Mouse (Mus musculus) MEL (cell line): ENCODE data around the gene Kalrn. TPM values are rescaled to one million over a fixed set of nuclear protein-coding genes. Genes with fewer than 3 reads are reported as not detected.

ENCODE experiments used
- DNase-seq: peaks from one replicate; pipeline ENCODE4 v3.0.0; 2011; ENCODE audit warnings: low read depth, low spot score
- H3K27ac ChIP-seq: 2 replicates; pipeline ENCODE4 v1.5.1; 2012; ENCODE audit warnings: low read depth, mild to moderate bottlenecking, control low read depth, low read length, moderate library complexity; ENCODE audit not compliant: control insufficient read depth
- H3K27me3 ChIP-seq, 2 experiments: fragments of 150-350 bp in 1 of 2; sonication (generic) in 1 of 2; 2 replicates each; pipeline ENCODE4 v1.6.1; 2012; ENCODE audit warnings: low read length in 2 of 2, mild to moderate bottlenecking in 2 of 2, improper control_type of control experiment in 1 of 2, moderate library complexity in 1 of 2; ENCODE audit not compliant: insufficient read depth in 2 of 2, control insufficient read depth in 1 of 2
- H3K36me3 ChIP-seq, 2 experiments: 2 replicates each; pipeline ENCODE4 v1.6.1; 2012 to 2014; ENCODE audit warnings: low read length in 2 of 2, improper control_type of control experiment in 1 of 2, inconsistent platforms in 1 of 2, mild to moderate bottlenecking in 1 of 2; ENCODE audit not compliant: insufficient read depth in 2 of 2, control insufficient read depth in 1 of 2
- H3K4me1 ChIP-seq, 2 experiments: fragments of 150-350 bp in 1 of 2; sonication (generic) in 1 of 2; 2 replicates each; pipeline ENCODE4 v1.6.1; 2012; ENCODE audit warnings: low read length in 2 of 2, improper control_type of control experiment in 1 of 2, mild to moderate bottlenecking in 1 of 2; ENCODE audit not compliant: insufficient read depth in 2 of 2, control insufficient read depth in 1 of 2
- H3K4me3 ChIP-seq, 2 experiments: fragments of 150-350 bp in 1 of 2; sonication (generic) in 1 of 2; 2 replicates each; pipeline ENCODE4 v1.5.1; 2012; ENCODE audit warnings: low read depth in 2 of 2, low read length in 2 of 2, mild to moderate bottlenecking in 2 of 2, moderate library complexity in 2 of 2, control low read depth in 1 of 2, improper control_type of control experiment in 1 of 2; ENCODE audit not compliant: control insufficient read depth in 1 of 2, insufficient read depth in 1 of 2
- H3K79me2 ChIP-seq: 2 replicates; pipeline ENCODE4 v1.6.1; 2012; ENCODE audit warnings: mild to moderate bottlenecking, low read length, moderate library complexity; ENCODE audit not compliant: control insufficient read depth, poor library complexity, insufficient read depth
- H3K9ac ChIP-seq: 2 replicates; pipeline ENCODE4 v1.6.1; 2012; ENCODE audit warnings: low read depth, mild to moderate bottlenecking, control low read depth, low read length, moderate library complexity; ENCODE audit not compliant: control insufficient read depth, poor library complexity, severe bottlenecking
- H3K9me3 ChIP-seq: fragments of 150-350 bp; sonication (generic); replicated peaks from 2 replicates; pipeline ENCODE4 v1.6.1; 2012; ENCODE audit warnings: mild to moderate bottlenecking, low read length, improper control_type of control experiment, moderate library complexity; ENCODE audit not compliant: insufficient read depth
- BHLHE40 ChIP-seq: IDR thresholded peaks from 2 replicates; pipeline ENCODE4 v1.6.1; 2012; ENCODE audit warnings: low read depth, mild to moderate bottlenecking, inconsistent platforms, low read length, improper control_type of control experiment, borderline replicate concordance
- CHD1 ChIP-seq: IDR thresholded peaks from 2 replicates; pipeline ENCODE4 v1.6.1; 2012; ENCODE audit warnings: low read depth, mild to moderate bottlenecking, inconsistent platforms, low read length, improper control_type of control experiment
- CHD2 ChIP-seq: IDR thresholded peaks from 2 replicates; pipeline ENCODE4 v1.6.1; 2011; ENCODE audit warnings: low read length, improper control_type of control experiment
- CTCF ChIP-seq, 3 experiments: IDR thresholded peaks in 2 of 3; conservative IDR thresholded peaks in 1 of 3; 2 replicates each; pipeline ENCODE4 v1.5.1; 2011 to 2012; ENCODE audit warnings: low read length in 3 of 3, low read depth in 2 of 3, mild to moderate bottlenecking in 2 of 3, improper control_type of control experiment in 1 of 3, inconsistent platforms in 1 of 3, mixed read lengths in 1 of 3, moderate library complexity in 1 of 3; ENCODE audit not compliant: control insufficient read depth in 1 of 3, insufficient read depth in 1 of 3, poor library complexity in 1 of 3, severe bottlenecking in 1 of 3
- E2F4 ChIP-seq: IDR thresholded peaks from 2 replicates; pipeline ENCODE4 v1.6.1; 2011; ENCODE audit warnings: low read depth, low read length, improper control_type of control experiment, borderline replicate concordance
- ELF1 ChIP-seq: IDR thresholded peaks from 2 replicates; pipeline ENCODE4 v1.6.1; 2014; ENCODE audit warnings: low read depth, mild to moderate bottlenecking, inconsistent platforms, low read length, improper control_type of control experiment, moderate library complexity
- EP300 ChIP-seq, 2 experiments: IDR thresholded peaks; 2 replicates each; pipeline ENCODE4 v1.6.1; 2011; ENCODE audit warnings: improper control_type of control experiment in 2 of 2, low read length in 2 of 2, low read depth in 1 of 2, mild to moderate bottlenecking in 1 of 2
- ETS1 ChIP-seq: IDR thresholded peaks from 2 replicates; pipeline ENCODE4 v1.6.1; 2012; ENCODE audit warnings: low read depth, mild to moderate bottlenecking, inconsistent platforms, low read length, improper control_type of control experiment, moderate library complexity
- GATA1 ChIP-seq: IDR thresholded peaks from 2 replicates; pipeline ENCODE4 v1.6.1; 2011; ENCODE audit warnings: low read depth, low read length, improper control_type of control experiment
- HCFC1 ChIP-seq: IDR thresholded peaks from 2 replicates; pipeline ENCODE4 v1.6.1; 2012; ENCODE audit warnings: low read depth, mild to moderate bottlenecking, inconsistent platforms, low read length, improper control_type of control experiment, moderate library complexity
- JUND ChIP-seq: IDR thresholded peaks from 2 replicates; pipeline ENCODE4 v1.6.1; 2011; ENCODE audit warnings: low read depth, mild to moderate bottlenecking, improper control_type of control experiment, low read length
- KAT2A ChIP-seq: conservative IDR thresholded peaks from 2 replicates; pipeline ENCODE4 v1.6.1; 2012; ENCODE audit warnings: low read depth, low read length, improper control_type of control experiment, inconsistent platforms
- MAFK ChIP-seq: IDR thresholded peaks from 2 replicates; pipeline ENCODE4 v1.6.1; 2011; ENCODE audit warnings: low read depth, mild to moderate bottlenecking, low read length, improper control_type of control experiment, borderline replicate concordance
- MAX ChIP-seq: IDR thresholded peaks from 2 replicates; pipeline ENCODE4 v1.6.1; 2011; ENCODE audit warnings: low read length, improper control_type of control experiment
- MAZ ChIP-seq: IDR thresholded peaks from 2 replicates; pipeline ENCODE4 v1.6.1; 2012; ENCODE audit warnings: low read depth, mild to moderate bottlenecking, inconsistent platforms, low read length, improper control_type of control experiment
- MXI1 ChIP-seq: IDR thresholded peaks from 2 replicates; pipeline ENCODE4 v1.6.1; 2011; ENCODE audit warnings: mild to moderate bottlenecking, low read depth, low read length, improper control_type of control experiment
- MYC ChIP-seq: IDR thresholded peaks from 2 replicates; pipeline ENCODE4 v1.6.1; 2011; ENCODE audit warnings: low read depth, mild to moderate bottlenecking, low read length, improper control_type of control experiment, moderate library complexity
- NELFE ChIP-seq: IDR thresholded peaks from 2 replicates; pipeline ENCODE4 v1.6.1; 2011; ENCODE audit warnings: low read depth, low read length, improper control_type of control experiment
- NRF1 ChIP-seq: IDR thresholded peaks from 2 replicates; pipeline ENCODE4 v1.6.1; 2014; ENCODE audit warnings: low read depth, mild to moderate bottlenecking, inconsistent platforms, low read length, improper control_type of control experiment, moderate library complexity; ENCODE audit not compliant: poor library complexity, insufficient read depth, severe bottlenecking
- POLR2A ChIP-seq, 2 experiments: IDR thresholded peaks; 2 replicates each; pipeline ENCODE4 v1.6.1; 2011 to 2012; ENCODE audit warnings: low read length in 2 of 2, mild to moderate bottlenecking in 2 of 2, control low read depth in 1 of 2, improper control_type of control experiment in 1 of 2, low read depth in 1 of 2, moderate library complexity in 1 of 2; ENCODE audit not compliant: control insufficient read depth in 1 of 2, insufficient read depth in 1 of 2, poor library complexity in 1 of 2
- RAD21 ChIP-seq: IDR thresholded peaks from 2 replicates; pipeline ENCODE4 v1.6.1; 2011; ENCODE audit warnings: mild to moderate bottlenecking, low read depth, low read length, improper control_type of control experiment
- RCOR1 ChIP-seq: IDR thresholded peaks from 2 replicates; pipeline ENCODE4 v1.6.1; 2012; ENCODE audit warnings: low read depth, mild to moderate bottlenecking, inconsistent platforms, low read length, improper control_type of control experiment
- SIN3A ChIP-seq: IDR thresholded peaks from 2 replicates; pipeline ENCODE4 v1.6.1; 2012; ENCODE audit warnings: low read length, improper control_type of control experiment, inconsistent platforms
- TAL1 ChIP-seq: IDR thresholded peaks from 2 replicates; pipeline ENCODE4 v1.6.1; 2012; ENCODE audit warnings: mild to moderate bottlenecking, inconsistent platforms, low read length, moderate library complexity, mixed read lengths
- TBP ChIP-seq: IDR thresholded peaks from 2 replicates; pipeline ENCODE4 v1.8.0; 2011; ENCODE audit warnings: low read depth, low read length, improper control_type of control experiment
- TCF12 ChIP-seq: IDR thresholded peaks from 2 replicates; pipeline ENCODE4 v1.6.1; 2014; ENCODE audit warnings: low read depth, mild to moderate bottlenecking, inconsistent platforms, low read length, improper control_type of control experiment, moderate library complexity
- USF2 ChIP-seq, 2 experiments: IDR thresholded peaks; 2 replicates each; pipeline ENCODE4 v1.6.1; 2011 to 2012; ENCODE audit warnings: improper control_type of control experiment in 2 of 2, low read length in 2 of 2, borderline replicate concordance in 1 of 2, inconsistent platforms in 1 of 2, low read depth in 1 of 2, mild to moderate bottlenecking in 1 of 2; ENCODE audit not compliant: insufficient read depth in 1 of 2
- ZC3H11A ChIP-seq: IDR thresholded peaks from 2 replicates; pipeline ENCODE4 v1.6.1; 2012; ENCODE audit warnings: low read depth, mild to moderate bottlenecking, inconsistent platforms, low read length, improper control_type of control experiment
- ZKSCAN1 ChIP-seq: IDR thresholded peaks from 2 replicates; pipeline ENCODE4 v1.6.1; 2012; ENCODE audit warnings: low read depth, mild to moderate bottlenecking, inconsistent platforms, low read length, improper control_type of control experiment, moderate library complexity
- ZMIZ1 ChIP-seq: IDR thresholded peaks from 2 replicates; pipeline ENCODE4 v1.6.1; 2012; ENCODE audit warnings: low read depth, mild to moderate bottlenecking, inconsistent platforms, low read length, improper control_type of control experiment, moderate library complexity
- polyA plus RNA-seq, 2 experiments: library from polyadenylated mRNA; stranded (reverse) in 1 of 2; unstranded in 1 of 2; fragments of >175 nt in 1 of 2; fragments of >200 nt in 1 of 2; gene quantifications; 2 replicates each; pipeline versions ENCODE4 v1.2.1 to v1.2.4; 2012; ENCODE audit warnings: low replicate concordance in 2 of 2, low read depth in 1 of 2; ENCODE audit not compliant: insufficient read length in 2 of 2, insufficient read depth in 1 of 2, missing spikeins in 1 of 2
- total RNA-seq: library from RNA; depleted of rRNA; stranded (reverse); fragments of 300-350 nt; gene quantifications from 2 replicates; pipeline ENCODE4 v1.2.3, GENCODE M21; 2012

Kalrn gene
- total and polyA plus RNA-seq, 3 experiments = 10.4 to 11.8 TPM; not detected in 1

DNA sequence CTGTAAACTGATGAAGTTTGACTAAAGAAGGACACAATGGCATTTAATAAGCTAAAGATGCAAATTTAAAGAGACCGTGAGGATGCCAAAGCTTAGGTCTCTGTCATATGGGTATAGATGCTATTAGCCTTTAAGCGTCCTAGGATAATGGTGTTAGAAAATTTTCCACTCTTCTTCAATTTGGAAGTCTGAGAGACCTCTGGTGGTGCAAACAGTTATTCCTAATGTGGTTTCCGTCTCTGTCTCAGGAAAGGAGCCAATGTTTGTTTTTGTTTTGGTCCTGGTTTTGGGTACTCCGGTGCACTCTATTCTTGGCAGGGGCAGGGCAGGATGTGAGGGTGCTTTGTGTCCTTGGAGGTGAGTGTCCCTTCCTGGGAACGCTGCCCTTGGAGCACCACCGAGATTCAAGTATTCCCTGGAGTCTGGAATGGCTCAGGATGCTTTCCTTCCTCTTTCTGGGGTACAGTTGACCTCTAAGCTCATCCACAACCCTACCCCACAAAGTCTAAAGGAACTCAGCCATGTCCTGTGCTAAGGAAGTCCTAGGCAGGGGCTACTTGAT, 646.0 kb downstream of the Kalrn start:
- TF ChIP-seq JUND (no peak), NELFE (no peak), SIN3A (no peak), ZC3H11A (no peak), MAZ (no peak), CHD2 (no peak), ELF1 (no peak), MAFK (no peak), MAX (no peak), NRF1 (no peak), E2F4 (no peak), HCFC1 (no peak), RAD21 (no peak), MYC (no peak), USF2 (IDR thresholded peaks at IDR 0.05; ENCODE audit: borderline replicate concordance in 1 of 2, insufficient read depth in 1 of 2, low read depth in 1 of 2, low read length in 2 of 2) (no peak)
- TF ChIP-seq, all 39 proteins: peak for 0
- Histone ChIP-seq H3K27me3 (no peaks in the 10 kb centered on the region), H3K9ac (no peak overlapping the region)

GRCm38 (mm10) chr16:33923758-33924157, 649.6 kb downstream of the Kalrn start:
- peak; percentile 77 for DNase-seq
- TF ChIP-seq JUND = no peak
- TF ChIP-seq MXI1 = 0 out of 2 replicates have a peak, but pooled peaks have one; percentile 30
- TF ChIP-seq CHD1 = no peak
- TF ChIP-seq ZKSCAN1 = no peak
- no peak for TF ChIP-seq BHLHE40
- TF ChIP-seq RCOR1 = no peak; the same call in 1 of the 2 replicates
- no peak for TF ChIP-seq CTCF (IDR thresholded peaks at IDR 0.05 in 2 of 3, conservative IDR thresholded peaks at IDR 0.05 in 1 of 3; ENCODE audit: control insufficient read depth in 1 of 3, insufficient read depth in 1 of 3, low read depth in 2 of 3, low read length in 3 of 3, poor library complexity in 1 of 3, severe bottlenecking in 1 of 3)
- peak; percentile 55; the same call in 1 of the 2 replicates for TF ChIP-seq TCF12
- TF ChIP-seq EP300 (IDR thresholded peaks at IDR 0.05; ENCODE audit: low read depth in 1 of 2, low read length in 2 of 2) = peak in 1 of 2 experiments; percentile 57
- no peak for TF ChIP-seq MYC
- TF ChIP-seq TAL1 = peak; percentile 35
- TF ChIP-seq SIN3A = no peak
- TF ChIP-seq RAD21 = no peak
- peak; percentile 37 for TF ChIP-seq NELFE
- TF ChIP-seq ETS1 = peak; percentile 39; the same call in 1 of the 2 replicates
- no peak for TF ChIP-seq USF2 (IDR thresholded peaks at IDR 0.05; ENCODE audit: borderline replicate concordance in 1 of 2, insufficient read depth in 1 of 2, low read depth in 1 of 2, low read length in 2 of 2)
- TF ChIP-seq POLR2A (IDR thresholded peaks at IDR 0.05; ENCODE audit: control insufficient read depth in 1 of 2, insufficient read depth in 1 of 2, low read depth in 1 of 2, low read length in 2 of 2, poor library complexity in 1 of 2) = peak in 1 of 2 experiments; percentile 46; a peak in 1 of 4 replicates
- TF ChIP-seq MAFK = no peak
- no peak for TF ChIP-seq KAT2A
- peak; percentile 70; the same call in 1 of the 2 replicates for TF ChIP-seq GATA1
- no peak for TF ChIP-seq ZMIZ1
- TF ChIP-seq TBP = 0 out of 2 replicates have a peak, but pooled peaks have one; percentile 23
- Histone ChIP-seq H3K4me1 (peaks cover 0 to 27% of the 10 kb centered on the region in 2 experiments; a peak in 3 of 4 replicates), H3K36me3 (peaks cover 0 to 12% of the 10 kb centered on the region in 2 experiments; a peak in 2 of 4 replicates), H3K79me2 (no peaks in the 10 kb centered on the region), H3K4me3 (peak overlapping the region; percentile 41 to 50), H3K27ac (peak overlapping the region; percentile 88), H3K9ac (peak overlapping the region; percentile 61), H3K9me3 (no peaks in the 10 kb centered on the region), H3K27me3 (no peaks in the 10 kb centered on the region)

More for the DNA sequence above, 646.0 kb downstream of the Kalrn start:
- H3K27ac ChIP-seq = no peak overlapping the region
- no peaks in the 10 kb centered on the region for H3K9me3 ChIP-seq
- DNase-seq = no peak
- peaks cover 0 to 22% of the 10 kb centered on the region in 2 experiments; a peak in 3 of 4 replicates for H3K4me1 ChIP-seq
- H3K79me2 ChIP-seq = no peaks in the 10 kb centered on the region
- H3K4me3 ChIP-seq = no peak overlapping the region
- peaks cover 0 to 8% of the 10 kb centered on the region in 2 experiments; a peak in 2 of 4 replicates for H3K36me3 ChIP-seq
